Mouse (Mus musculus): Measurements from ENCODE around the gene Clca3b. TPM values are rescaled to one million over a fixed set of nuclear protein-coding genes. Genes with fewer than 3 reads are reported as not detected.

The Clca3b gene
- total RNA-seq, 4 experiments from 2014 or later, result not detected

Other genes with a start within 250 kb of the Clca3b start
- gene Sh3glb1, start 129.0 kb downstream of the Clca3b start, total RNA-seq (2022), result 100 to 1,000 TPM; 304 to 397 (median 329) TPM
- gene Clca3a1, start 88.4 kb downstream of the Clca3b start, total RNA-seq (2022), result under 1 TPM in 3 of 4 experiments, not detected in 1; 0.07 to 0.27 (median 0.07) TPM
- gene Clca3a2, start 29.9 kb downstream of the Clca3b start, total RNA-seq (2022), result not detected
- not detected for gene Clca4b, start 83.2 kb upstream of the Clca3b start, total RNA-seq (2022)
- gene Clca4a, start 125.7 kb upstream of the Clca3b start, total RNA-seq (2022), result under 1 TPM in 2 of 4 experiments, not detected in 2; 0.08 to 0.18 TPM
- not detected for gene Clca1, start 183.4 kb upstream of the Clca3b start, total RNA-seq (2022)